Mouse (Mus musculus) skeletal muscle tissue, adult 2 months (tissue): ENCODE results near the gene Crtc3.

ENCODE experiments used
- DNase-seq: peaks from one replicate; pipeline ENCODE4 v3.0.0-alpha.2; 2012; ENCODE audit warnings: low read depth, low spot score

The Crtc3 gene

GRCm38 (mm10) chr7:80604908-80605556, 83.6 kb downstream of the Crtc3 start:
- DNase-seq = no peak

GRCm38 (mm10) chr7:80602574-80602973, 86.1 kb downstream of the Crtc3 start:
- no peak for DNase-seq

- no peak for DNase-seq
Measured at GRCm38 (mm10) chr7:80598436-80598985, 90.2 kb downstream of the Crtc3 start.

- no peak for DNase-seq
Measured at GRCm38 (mm10) chr7:80597900-80598299, 90.8 kb downstream of the Crtc3 start.

- DNase-seq = peak; percentile 64
Measured at GRCm38 (mm10) chr7:80589054-80589746, 99.5 kb downstream of the Crtc3 start.

- DNase-seq = peak; percentile 39
Measured at GRCm38 (mm10) chr7:80587684-80588083, 101.0 kb downstream of the Crtc3 start.

- no peak for DNase-seq
Measured at GRCm38 (mm10) chr7:80586681-80587660, 101.7 kb downstream of the Crtc3 start.

GRCm38 (mm10) chr7:80586161-80586560, 102.5 kb downstream of the Crtc3 start:
- no peak for DNase-seq

GRCm38 (mm10) chr7:80585380-80585779, 103.3 kb downstream of the Crtc3 start:
- DNase-seq = no peak

- no peak for DNase-seq
Measured at GRCm38 (mm10) chr7:80583981-80584380, 104.7 kb downstream of the Crtc3 start.

- DNase-seq = no peak
Measured at GRCm38 (mm10) chr7:80582821-80583451, 105.7 kb downstream of the Crtc3 start.

- no peak for DNase-seq
Measured at GRCm38 (mm10) chr7:80580368-80580767, 108.3 kb downstream of the Crtc3 start.

GRCm38 (mm10) chr7:80577417-80577980, 111.2 kb downstream of the Crtc3 start:
- no peak for DNase-seq

GRCm38 (mm10) chr7:80576626-80577025, 112.1 kb downstream of the Crtc3 start:
- DNase-seq = no peak

GRCm38 (mm10) chr7:80575750-80576149, 112.9 kb downstream of the Crtc3 start:
- DNase-seq = no peak

- DNase-seq = no peak
Measured at GRCm38 (mm10) chr7:80573076-80573475, 115.6 kb downstream of the Crtc3 start.

- no peak for DNase-seq
Measured at GRCm38 (mm10) chr7:80567982-80568381, 120.7 kb downstream of the Crtc3 start.

- DNase-seq = no peak
Measured at GRCm38 (mm10) chr7:80561931-80562330, 126.7 kb downstream of the Crtc3 start.

GRCm38 (mm10) chr7:80561271-80561670, 127.4 kb downstream of the Crtc3 start:
- DNase-seq = no peak

GRCm38 (mm10) chr7:80558572-80558971, 130.1 kb downstream of the Crtc3 start:
- DNase-seq = no peak

GRCm38 (mm10) chr7:80558101-80558500, 130.6 kb downstream of the Crtc3 start:
- DNase-seq = no peak
